Mouse (Mus musculus) left cerebral cortex, postnatal 4 days (tissue): ENCODE measurements around the gene Sult1a1. TPM values are rescaled to one million over a fixed set of nuclear protein-coding genes. Genes with fewer than 3 reads are reported as not detected.
"Not testable (repeated sequence)": the region's sequence is repeated elsewhere in the genome, so short reads cannot be mapped to it uniquely, and the experiment has no call there.

Experiments used
- DNase-seq: peaks from one replicate; pipeline ENCODE4 v3.0.0-alpha.2; 2022
- intact Hi-C: fragments of 180-260 bp; cut with DNase I; formaldehyde crosslinking; loops from one replicate; pipeline ENCODE4 v1.15.1; 2025
- total RNA-seq, 2 experiments: library from RNA; stranded (reverse); gene quantifications; 2 replicates each; pipeline ENCODE4 v1.2.3; 2021

The Sult1a1 gene
- total RNA-seq, 2 experiments from 2014 or later = 2.9 to 3.1 TPM

DNA sequence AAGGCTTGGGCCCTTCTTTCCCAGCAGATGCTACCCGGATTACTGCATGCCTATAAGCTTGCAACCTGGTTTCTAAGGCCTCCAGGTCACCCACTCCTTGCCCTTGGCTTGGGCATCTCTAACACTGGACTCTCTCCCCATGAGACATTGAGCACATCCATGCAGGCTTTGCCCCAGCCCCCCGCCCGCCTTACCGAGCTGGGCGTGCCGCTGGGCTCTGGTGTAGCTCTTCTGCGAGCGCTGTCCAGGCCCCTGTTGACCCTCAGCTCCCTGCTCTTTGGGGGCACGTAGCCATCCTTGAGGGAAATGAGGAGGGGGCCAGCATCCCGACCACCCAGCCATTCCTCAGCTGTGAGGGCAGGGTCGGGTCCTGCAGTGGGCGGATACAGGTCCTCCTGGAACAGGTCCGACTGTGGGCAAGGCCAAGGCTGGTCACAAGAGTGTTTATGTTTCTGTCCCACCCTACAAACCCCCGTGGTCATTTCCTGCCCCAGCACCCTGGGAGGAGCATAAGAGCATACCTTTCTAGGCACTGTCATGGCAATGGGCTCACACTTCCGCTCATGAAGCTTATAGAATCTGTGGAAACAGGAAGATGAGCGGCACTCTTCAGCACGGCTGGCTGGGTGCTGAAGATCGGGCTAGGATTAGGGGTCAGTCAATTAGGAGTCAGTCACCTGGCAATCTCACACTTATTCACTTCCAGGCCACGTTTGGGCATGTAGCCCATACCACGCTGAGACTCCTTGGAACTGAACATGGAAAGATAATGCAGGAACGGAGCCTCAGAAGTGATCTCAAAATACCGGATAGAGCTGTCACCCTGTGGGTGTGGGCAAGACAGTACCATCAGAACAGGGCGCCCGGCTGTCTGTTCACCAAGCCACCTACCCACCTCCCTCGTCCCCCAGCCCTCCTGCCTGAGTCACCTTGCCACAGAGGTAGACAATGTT lies 24.1 kb upstream of the Sult1a1 start:
- intact Hi-C loops = loop anchor here (5.0 kb wide), 1 partner anchor 57 kb away; the partner anchor contains the start of gene Mapk3
- no peak for DNase-seq

- intact Hi-C loops = no loop called here
- no peak for DNase-seq
These were observed 21.6 kb upstream of the Sult1a1 start for GRCm38 (mm10) chr7:126697838-126698237.

GRCm38 (mm10) chr7:126696886-126697285 lies 20.7 kb upstream of the Sult1a1 start:
- DNase-seq = no peak
- intact Hi-C loops = no loop called here

- DNase-seq = no peak
- intact Hi-C loops = no loop called here
These were observed 20.1 kb upstream of the Sult1a1 start for GRCm38 (mm10) chr7:126696303-126696702.

GRCm38 (mm10) chr7:126695631-126696207 lies 19.5 kb upstream of the Sult1a1 start, which contains the start of gene Slx1b:
TSS of gene Slx1b (minus strand) at chr7:126695784.
- intact Hi-C loops = no loop called here
- peak; percentile 95 for DNase-seq

DNA sequence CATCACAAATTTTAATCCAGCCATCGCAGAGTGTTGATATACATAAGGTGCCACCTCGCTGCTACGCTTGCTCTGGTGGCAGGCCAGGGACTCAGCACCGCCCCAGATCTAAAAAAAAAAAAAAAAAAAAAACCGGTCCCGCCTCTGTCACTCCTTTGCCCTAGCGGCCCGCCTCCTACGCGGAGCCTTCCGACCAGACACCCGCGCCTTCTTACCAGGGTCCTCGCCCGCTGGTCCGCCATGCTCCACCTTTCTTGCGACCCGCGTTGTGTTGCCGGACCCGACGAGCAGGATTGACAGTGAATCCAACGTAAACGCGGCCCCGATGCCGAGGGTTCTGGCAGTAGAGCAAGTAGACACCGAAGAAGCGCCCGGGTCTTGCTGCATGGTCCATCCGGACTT lies 19.0 kb upstream of the Sult1a1 start, which contains the start of gene Bola2:
Gene Bola2, plus strand, starts transcription at position 192 of the 402 bp plus-strand sequence.
- DNase-seq = peak; percentile 68
- intact Hi-C loops = no loop called here

GRCm38 (mm10) chr7:126694441-126695051 lies 18.3 kb upstream of the Sult1a1 start:
- intact Hi-C loops = no loop called here
- DNase-seq = no peak

- no peak for DNase-seq
- intact Hi-C loops = no loop called here
These were observed 17.5 kb upstream of the Sult1a1 start for GRCm38 (mm10) chr7:126693781-126694180.

DNA sequence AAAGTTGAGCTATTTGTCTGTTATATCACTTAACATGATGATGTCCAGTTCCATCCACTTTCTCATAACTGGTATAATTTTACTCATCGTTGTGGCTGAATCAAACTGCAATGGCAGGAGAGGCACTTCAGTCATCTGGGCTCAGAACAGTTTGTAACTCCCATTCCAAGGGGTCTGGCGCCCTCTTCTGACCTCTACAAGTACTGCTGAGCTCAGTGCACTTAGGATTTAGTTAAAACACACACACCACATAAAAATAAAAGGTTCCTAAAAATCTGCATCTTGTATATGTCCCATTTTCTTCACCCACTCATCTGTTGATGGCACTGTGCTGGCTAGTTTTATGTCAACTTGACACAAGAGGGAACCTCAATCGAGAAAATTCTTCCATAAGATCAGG lies 17.0 kb upstream of the Sult1a1 start:
- DNase-seq = peak; percentile 82
- intact Hi-C loops = no loop called here

GRCm38 (mm10) chr7:126692426-126692825 lies 16.2 kb upstream of the Sult1a1 start:
- intact Hi-C loops = no loop called here
- DNase-seq = no peak

- DNase-seq = no peak
- intact Hi-C loops = no loop called here
These were observed 15.4 kb upstream of the Sult1a1 start for GRCm38 (mm10) chr7:126691676-126692075.

DNA sequence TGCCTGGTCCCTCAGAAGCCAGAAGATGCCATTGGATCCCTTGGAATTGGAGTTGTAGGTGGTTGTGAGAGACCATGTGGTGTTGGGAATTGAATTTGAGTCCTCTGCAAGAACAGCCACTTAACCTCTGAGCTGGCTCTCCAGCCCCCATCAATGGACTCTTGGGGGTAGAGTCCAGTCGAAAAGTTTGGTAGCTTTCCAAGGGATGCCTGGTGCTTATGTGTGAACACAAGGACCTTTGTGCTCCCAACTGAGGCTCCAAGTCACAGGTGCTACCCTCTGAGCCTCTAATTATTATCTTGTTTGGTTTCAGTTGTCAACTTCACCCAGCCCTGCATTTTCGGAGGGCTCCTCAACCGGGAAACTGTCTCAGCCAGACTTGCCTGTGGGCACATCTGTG lies 14.5 kb upstream of the Sult1a1 start:
- DNase-seq = no peak
- intact Hi-C loops = no loop called here

- intact Hi-C loops = no loop called here
These were observed 12.8 kb upstream of the Sult1a1 start for GRCm38 (mm10) chr7:126689021-126689420.

DNA sequence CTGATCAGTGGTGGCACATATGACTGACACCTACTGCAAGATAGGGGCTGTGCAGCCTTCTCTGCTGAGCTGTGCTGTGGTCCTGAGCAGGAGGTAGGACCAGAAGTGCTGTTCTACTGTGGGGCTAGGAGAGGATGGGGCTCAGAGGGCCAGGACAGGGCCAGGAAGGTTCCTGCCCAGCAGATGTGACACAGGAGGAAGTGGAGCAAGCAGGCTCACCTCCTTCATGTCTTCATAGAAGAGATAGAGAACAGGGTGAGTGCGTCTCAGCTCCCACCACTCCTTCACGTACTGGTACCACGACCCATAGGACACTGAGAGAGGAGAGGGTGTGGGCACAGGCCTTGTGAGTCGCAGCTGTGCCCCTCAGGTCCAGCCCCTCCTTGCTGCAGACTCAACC lies 11.9 kb upstream of the Sult1a1 start:
- intact Hi-C loops, DNase-seq: not testable (repeated sequence)

More at GRCm38 (mm10) chr7:126689021-126689420, 12.8 kb upstream of the Sult1a1 start:
- DNase-seq = no peak

DNA sequence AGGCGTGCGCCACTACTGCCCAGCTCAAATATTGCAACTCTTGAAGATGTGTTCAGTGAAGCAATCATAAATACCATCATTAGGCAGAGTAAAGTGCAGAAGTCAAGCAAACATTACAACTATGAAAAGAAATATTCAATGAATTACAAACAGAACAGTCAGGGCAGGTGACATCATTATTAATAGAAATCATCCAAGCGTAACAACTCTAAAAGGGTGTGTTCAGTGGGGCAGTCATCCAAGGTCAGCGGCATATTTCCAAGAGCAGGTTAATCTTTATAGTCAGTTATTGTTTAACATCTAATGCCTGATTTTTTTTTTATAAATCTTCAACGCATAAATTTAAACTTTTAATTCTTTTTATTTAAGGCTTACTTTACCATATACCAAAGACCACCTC lies 5.0 kb upstream of the Sult1a1 start:
- no peak for DNase-seq
- intact Hi-C loops = no loop called here

DNA sequence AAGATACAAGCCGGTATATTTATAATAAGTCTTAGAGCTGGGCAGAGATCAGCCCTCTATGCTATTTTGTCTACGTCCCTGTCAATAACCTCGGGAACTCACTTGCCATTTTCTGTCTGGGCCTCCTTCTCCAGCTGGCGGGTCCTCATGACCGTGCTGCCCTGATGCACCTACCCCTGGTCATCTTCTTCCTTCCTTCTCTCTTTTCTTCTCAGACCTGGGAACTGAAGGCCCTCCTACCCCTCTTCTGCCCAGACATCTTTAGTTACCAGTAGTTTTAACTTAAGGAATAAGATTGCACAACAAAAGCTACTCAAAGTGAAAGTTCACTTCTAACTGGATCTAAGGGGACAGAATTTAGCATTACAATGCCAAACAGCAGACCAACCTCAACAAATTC lies 3.5 kb upstream of the Sult1a1 start:
- no peak for DNase-seq
- intact Hi-C loops = no loop called here

DNA sequence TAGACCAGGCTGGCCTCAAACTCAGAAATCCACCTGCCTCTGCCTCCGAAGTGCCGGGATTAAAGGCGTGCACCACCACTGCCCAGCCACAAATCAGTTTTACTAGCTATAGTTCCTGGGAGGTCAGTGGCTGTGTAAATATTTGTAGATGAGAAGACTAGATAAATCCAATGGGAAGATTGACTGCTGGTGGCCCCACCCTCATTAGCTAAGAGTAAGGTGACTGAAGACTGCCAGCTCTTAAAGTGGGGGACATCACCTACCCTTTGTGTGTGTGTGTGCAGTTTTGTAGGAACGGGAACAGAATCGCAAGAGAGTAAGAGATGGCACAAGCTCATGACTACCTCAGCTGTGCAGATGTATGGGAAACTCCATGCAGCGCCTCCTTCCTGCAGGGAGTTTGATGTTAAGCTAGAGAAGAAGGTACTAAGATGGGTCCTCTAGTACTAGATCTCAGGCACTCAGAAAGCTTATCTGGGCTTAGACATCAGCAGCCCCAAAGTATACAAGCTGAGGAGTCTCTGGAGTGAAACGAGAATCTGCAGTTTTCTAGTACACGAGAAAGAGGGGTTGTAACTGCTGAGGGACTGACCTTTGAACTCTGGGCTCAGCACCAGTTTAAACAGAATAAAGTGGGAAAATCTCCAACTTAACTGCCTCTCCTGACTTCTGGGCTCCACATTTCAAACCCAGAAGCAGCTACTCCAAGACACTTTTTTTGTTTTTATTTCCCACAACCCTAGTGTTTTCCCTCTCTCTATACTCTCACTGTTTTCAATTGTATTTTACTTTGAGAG lies 2.5 kb upstream of the Sult1a1 start:
- intact Hi-C loops = no loop called here
- no peak for DNase-seq

DNA sequence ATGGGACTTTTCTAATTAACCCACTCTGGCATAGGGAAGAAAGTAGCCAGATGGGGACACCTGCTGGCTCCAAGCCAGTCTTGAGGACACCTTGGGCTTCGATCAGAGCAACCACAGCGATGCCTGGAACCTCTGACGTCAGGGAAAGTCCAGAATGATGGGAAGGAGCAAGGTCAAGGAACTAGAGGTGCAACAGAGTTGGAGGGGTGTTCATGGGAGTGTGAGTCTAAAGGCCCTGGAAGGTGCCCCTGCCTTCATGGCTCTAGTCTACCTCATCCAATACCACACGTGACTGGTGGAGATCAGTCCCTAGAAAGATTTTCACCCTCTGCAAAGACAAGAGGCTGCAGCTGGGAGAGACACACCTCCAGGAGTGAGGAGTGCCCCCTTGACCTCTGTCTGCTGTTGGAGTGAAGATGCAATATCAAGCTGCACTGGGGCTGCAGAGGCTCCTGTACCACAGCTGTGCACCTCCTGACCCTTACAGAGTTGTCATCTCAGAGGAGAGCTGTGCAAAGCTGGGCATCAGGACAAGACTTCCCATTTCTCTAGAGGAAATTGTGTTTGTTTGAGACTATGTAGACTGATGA lies 494 bp upstream of the Sult1a1 start:
- intact Hi-C loops = no loop called here
- DNase-seq = no peak

- DNase-seq = no peak
- intact Hi-C loops = no loop called here
These were observed 1.1 kb downstream of the Sult1a1 start for GRCm38 (mm10) chr7:126675104-126675503.

- intact Hi-C loops = no loop called here
- DNase-seq = no peak
These were observed 4.1 kb downstream of the Sult1a1 start for GRCm38 (mm10) chr7:126672111-126672510.
